Mouse (Mus musculus) liver, embryonic 11.5 days (tissue): ENCODE measurements around the gene Catsperd. TPM values are rescaled to one million over a fixed set of nuclear protein-coding genes. Genes with fewer than 3 reads are reported as not detected.

Source experiments
- ATAC-seq: fragments of 200-750 bp; cut with Nextera tagmentation; replicated peaks from 2 replicates; pipeline ENCODE4 v1.8.0; 2017; ENCODE audit warnings: moderate number of reproducible peaks, mild to moderate bottlenecking, moderate TSS enrichment, moderate library complexity; ENCODE audit not compliant: low FRiP score
- DNase-seq: peaks from one replicate; pipeline ENCODE4 v3.0.0-alpha.2; 2017; ENCODE audit warnings: low spot score
- H3K27ac ChIP-seq: fragments of 300-500 bp; sonication (generic); 2 replicates; pipeline ENCODE4 v1.5.1; 2014; ENCODE audit warnings: mild to moderate bottlenecking, low read depth, low read length, control low read depth
- H3K27me3 ChIP-seq: fragments of 300-500 bp; sonication (generic); replicated peaks from 2 replicates; pipeline ENCODE4 v1.6.1; 2014; ENCODE audit warnings: low read length, mixed read lengths; ENCODE audit not compliant: control insufficient read depth, insufficient read depth
- H3K36me3 ChIP-seq: fragments of 300-500 bp; sonication (generic); 2 replicates; pipeline ENCODE4 v1.6.1; 2014; ENCODE audit warnings: mild to moderate bottlenecking, low read length, moderate library complexity, mixed read lengths; ENCODE audit not compliant: control insufficient read depth, insufficient read depth
- H3K4me1 ChIP-seq: fragments of 300-500 bp; sonication (generic); replicated peaks from 2 replicates; pipeline ENCODE4 v1.6.1; 2014; ENCODE audit warnings: low read length, mixed read lengths; ENCODE audit not compliant: control insufficient read depth, insufficient read depth
- H3K4me2 ChIP-seq: fragments of 300-500 bp; sonication (generic); 2 replicates; pipeline ENCODE4 v1.6.1; 2014; ENCODE audit warnings: mild to moderate bottlenecking, control low read depth, moderate library complexity
- H3K4me3 ChIP-seq: fragments of 300-500 bp; sonication (generic); 2 replicates; pipeline ENCODE4 v1.5.1; 2014; ENCODE audit warnings: low read depth, low read length, control low read depth
- H3K9ac ChIP-seq: fragments of 300-500 bp; sonication (generic); 2 replicates; pipeline ENCODE4 v1.6.1; 2014; ENCODE audit warnings: low read depth, low read length, control low read depth
- H3K9me3 ChIP-seq: fragments of 300-500 bp; sonication (generic); 2 replicates; pipeline ENCODE4 v1.6.1; 2016; ENCODE audit warnings: low read length, inconsistent platforms, mixed read lengths; ENCODE audit not compliant: control insufficient read depth
- WGBS: fragments of 180-500 bp; shearing (Covaris S2); extraction: QIAGEN DNeasy Blood & Tissue Kit; methylation state at CpG from one replicate; pipeline ENCODE4 v1.1.7; 2014; 5-methylcytosine and 5-hydroxymethylcytosine counted together
- polyA plus RNA-seq: library from polyadenylated mRNA; unstranded; fragments of >200 nt; fragmentation: Nextera tagmentation; extraction: Ambion mirVana; gene quantifications from 2 replicates; pipeline ENCODE4 v1.2.1, GENCODE M21; 2014

Catsperd gene
- polyA plus RNA-seq, 1 experiment from 2014 or later, result 0.64 TPM

DNA sequence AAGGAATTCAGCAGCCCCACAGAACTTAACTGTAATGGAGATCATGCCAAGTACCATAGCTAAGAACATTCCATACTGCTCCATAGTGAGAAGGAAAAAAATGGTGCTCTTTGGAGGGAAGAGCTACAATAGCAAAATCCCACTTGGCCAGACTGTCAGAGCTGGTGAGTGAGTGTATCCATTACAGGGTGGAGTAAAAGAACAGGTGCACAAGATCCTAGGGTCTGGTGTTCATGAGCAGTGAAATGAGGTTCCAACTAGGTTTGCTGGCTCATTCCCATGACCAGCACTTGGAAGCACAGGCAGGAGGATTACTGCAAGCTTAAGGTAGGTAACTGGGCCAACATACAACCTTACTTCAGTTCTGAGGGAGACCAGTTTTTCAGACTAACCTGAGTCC is 35.4 kb upstream of the Catsperd start:
- no peak overlapping the region for H3K4me3 ChIP-seq
- H3K9ac ChIP-seq, result no peak overlapping the region
- no peaks in the 10 kb centered on the region for H3K9me3 ChIP-seq
- H3K4me1 ChIP-seq, result peaks cover 1% of the 10 kb centered on the region; the same call in 1 of the 2 replicates
- peaks cover 75% of the 10 kb centered on the region for H3K36me3 ChIP-seq
- H3K4me2 ChIP-seq, result no peak overlapping the region
- no peak for ATAC-seq
- H3K27ac ChIP-seq, result no peak overlapping the region
- no peak for DNase-seq
- H3K27me3 ChIP-seq, result no peaks in the 10 kb centered on the region

- Histone ChIP-seq H3K27ac (no peak overlapping the region), H3K36me3 (peaks cover 71% of the 10 kb centered on the region), H3K4me2 (no peak overlapping the region), H3K9me3 (no peaks in the 10 kb centered on the region), H3K9ac (no peak overlapping the region), H3K27me3 (no peaks in the 10 kb centered on the region), H3K4me3 (no peak overlapping the region), H3K4me1 (no peaks in the 10 kb centered on the region)
- ATAC-seq (no peak), DNase-seq (no peak)
- 93% methylated on average over 8 of the region's 8 CpGs for WGBS
Observed at GRCm38 (mm10) chr17:56593527-56594271, 34.2 kb upstream of the Catsperd start.

GRCm38 (mm10) chr17:56603186-56604069 is 24.5 kb upstream of the Catsperd start:
- Histone ChIP-seq H3K9ac (no peak overlapping the region), H3K36me3 (peaks cover 77% of the 10 kb centered on the region), H3K9me3 (no peaks in the 10 kb centered on the region), H3K27ac (no peak overlapping the region), H3K4me1 (peaks cover 3% of the 10 kb centered on the region; the same call in 1 of the 2 replicates), H3K4me2 (no peak overlapping the region), H3K27me3 (no peaks in the 10 kb centered on the region), H3K4me3 (no peak overlapping the region)
- DNase-seq (no peak), ATAC-seq (no peak)
- WGBS, result 96% methylated on average over 28 of the region's 28 CpGs

- H3K4me3 ChIP-seq, result no peak overlapping the region
- ATAC-seq (no peak), DNase-seq (no peak)
- peaks cover 77% of the 10 kb centered on the region for H3K36me3 ChIP-seq
- peaks cover 7% of the 10 kb centered on the region for H3K4me1 ChIP-seq
- no peak overlapping the region for H3K9ac ChIP-seq
- H3K27ac ChIP-seq, result no peak overlapping the region
- WGBS, result 90% methylated on average over 9 of the region's 9 CpGs
- H3K27me3 ChIP-seq, result no peaks in the 10 kb centered on the region
- H3K4me2 ChIP-seq, result no peak overlapping the region
- H3K9me3 ChIP-seq, result no peaks in the 10 kb centered on the region
Observed at GRCm38 (mm10) chr17:56604070-56604380, 23.9 kb upstream of the Catsperd start.

DNA sequence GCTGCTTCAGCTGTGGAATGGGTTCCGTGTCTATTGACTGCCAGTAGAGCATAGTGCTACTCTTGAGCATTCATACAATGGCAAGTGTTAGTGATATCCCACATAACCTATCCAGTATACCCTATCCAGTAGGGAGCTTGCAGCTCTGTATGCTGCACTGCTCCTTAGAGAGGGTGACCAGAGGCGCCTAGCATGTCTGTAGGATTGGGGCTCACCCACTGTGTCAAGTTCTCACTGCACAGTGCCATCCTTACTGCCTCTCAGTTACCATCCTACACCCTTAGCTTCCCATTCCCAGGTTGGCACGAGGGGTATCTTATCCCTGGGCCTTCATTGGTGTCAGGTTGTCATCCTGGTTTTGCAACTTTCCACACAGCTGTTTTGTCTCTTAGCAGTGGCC is 23.5 kb upstream of the Catsperd start:
- Histone ChIP-seq H3K9me3 (no peaks in the 10 kb centered on the region), H3K36me3 (peaks cover 74% of the 10 kb centered on the region), H3K27ac (no peak overlapping the region), H3K4me3 (no peak overlapping the region), H3K4me2 (no peak overlapping the region), H3K9ac (no peak overlapping the region), H3K27me3 (no peaks in the 10 kb centered on the region), H3K4me1 (peaks cover 7% of the 10 kb centered on the region)
- 86% methylated on average over 3 of the region's 3 CpGs for WGBS
- DNase-seq (no peak), ATAC-seq (no peak)

GRCm38 (mm10) chr17:56605431-56605830 is 22.5 kb upstream of the Catsperd start:
- Histone ChIP-seq H3K4me3 (no peak overlapping the region), H3K4me1 (peaks cover 7% of the 10 kb centered on the region), H3K9me3 (no peaks in the 10 kb centered on the region), H3K27ac (no peak overlapping the region), H3K9ac (no peak overlapping the region), H3K27me3 (no peaks in the 10 kb centered on the region), H3K4me2 (no peak overlapping the region), H3K36me3 (peaks cover 64% of the 10 kb centered on the region)
- 92% methylated on average over 9 of the region's 9 CpGs for WGBS
- DNase-seq, result no peak
- no peak for ATAC-seq

GRCm38 (mm10) chr17:56607521-56608062 is 20.4 kb upstream of the Catsperd start:
- Histone ChIP-seq H3K9me3 (no peaks in the 10 kb centered on the region), H3K4me2 (peak overlapping the region; percentile 81; the same call in 1 of the 2 replicates), H3K36me3 (peaks cover 47% of the 10 kb centered on the region), H3K27ac (no peak overlapping the region), H3K4me1 (peaks cover 24% of the 10 kb centered on the region), H3K4me3 (peak overlapping the region; percentile 15; the same call in 1 of the 2 replicates), H3K27me3 (no peaks in the 10 kb centered on the region), H3K9ac (no peak overlapping the region)
- ATAC-seq (no peak), DNase-seq (no peak)
- 69% methylated on average over 3 of the region's 3 CpGs for WGBS

GRCm38 (mm10) chr17:56608699-56609098 is 19.2 kb upstream of the Catsperd start:
- Histone ChIP-seq H3K4me3 (peak overlapping the region; percentile 77), H3K27me3 (no peaks in the 10 kb centered on the region), H3K9ac (peak overlapping the region; percentile 88), H3K36me3 (peaks cover 36% of the 10 kb centered on the region), H3K4me2 (peak overlapping the region; percentile 81), H3K9me3 (no peaks in the 10 kb centered on the region), H3K27ac (peak overlapping the region; percentile 88), H3K4me1 (peaks cover 28% of the 10 kb centered on the region)
- 39% methylated on average over 5 of the region's 5 CpGs for WGBS
- ATAC-seq (no peak), DNase-seq (no peak)
